Mouse (Mus musculus) stomach, adult 2 months (tissue): Measurements from ENCODE around the gene Cldn17. TPM values are rescaled to one million over a fixed set of nuclear protein-coding genes. Genes with fewer than 3 reads are reported as not detected.

Experiments
- polyA plus RNA-seq: library from polyadenylated mRNA; depleted of rRNA; stranded (reverse); fragments of >200 nt; gene quantifications from 2 replicates; pipeline ENCODE4 v1.2.3, GENCODE M21; 2012; rRNA removed

The Cldn17 gene
- 0.44 and 1.0 TPM in 2 replicates for polyA plus RNA-seq

DNA sequence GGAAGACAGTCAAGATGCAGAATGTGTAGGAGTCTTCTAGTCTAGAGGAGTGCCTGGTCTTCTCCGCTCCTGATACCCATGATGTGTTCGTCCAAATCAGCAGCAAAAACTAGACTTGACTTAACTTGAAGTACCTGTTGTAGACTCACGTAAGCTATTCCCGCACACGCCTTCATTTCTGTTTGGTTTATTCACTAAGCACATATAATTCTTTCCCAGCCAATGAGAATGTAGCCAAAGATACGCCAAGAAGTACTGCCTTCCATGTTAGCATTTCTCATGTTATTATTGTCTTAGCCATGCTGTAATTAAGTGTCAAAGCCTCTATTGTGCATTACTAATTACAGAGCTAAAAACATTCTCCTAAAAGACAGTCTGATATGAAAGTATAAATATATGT is at the start of gene Cldn17:
Gene Cldn17, minus strand, starts transcription at position 101 of the 400 bp plus-strand sequence.

Other genes starting within 250 kb of the Cldn17 start
- gene Grik1, start 216.7 kb downstream of the Cldn17 start, polyA plus RNA-seq, result 0.04 TPM in 2 replicates
- 0.40 and 0.41 TPM in 2 replicates for gene Cldn8, start 56.2 kb upstream of the Cldn17 start, polyA plus RNA-seq
- not detected in 2 replicates for gene Krtap24-1, start 105.3 kb upstream of the Cldn17 start, polyA plus RNA-seq
- not detected in 2 replicates for gene 2310079G19Rik, start 120.7 kb upstream of the Cldn17 start, polyA plus RNA-seq
- gene Krtap26-1, start 140.8 kb upstream of the Cldn17 start, polyA plus RNA-seq, result not detected in 2 replicates
- gene Krtap27-1, start 164.7 kb upstream of the Cldn17 start, polyA plus RNA-seq, result not detected in 2 replicates
- gene 2310061N02Rik, start 201.0 kb upstream of the Cldn17 start, polyA plus RNA-seq, result not detected in 2 replicates
- gene Krtap13-1, start 221.9 kb upstream of the Cldn17 start, polyA plus RNA-seq, result not detected in 2 replicates
- not detected in 2 replicates for gene Krtap13, start 244.7 kb upstream of the Cldn17 start, polyA plus RNA-seq